Mouse (Mus musculus): ENCODE measurements around the gene Smagp. TPM values are rescaled to one million over a fixed set of nuclear protein-coding genes. Genes with fewer than 3 reads are reported as not detected.

Gene Smagp
- 1 to 10 TPM; 6.0 to 6.4 TPM for total RNA-seq (2021)
- long read RNA-seq, experiment 1, partial matches to known transcripts = 0 of 3 reads
- long read RNA-seq, experiment 1, other reads (novel, unspliced or antisense) = 0 of 3 reads
- long read RNA-seq, experiment 2, partial matches to known transcripts = 0 of 7 reads
- long read RNA-seq, experiment 2, other reads (novel, unspliced or antisense) = 0 of 7 reads

GRCm38 (mm10) chr15:100636700-100637501 is at the start of gene Smagp:
Smagp (minus strand) TSS chr15:100636940.
- intact Hi-C loops (cut with DNase I; ENCODE audit: low total_unique reads) = no loop called here

GRCm38 (mm10) chr15:100686434-100686833 is 49.7 kb upstream of the Smagp start:
- intact Hi-C loops (cut with DNase I; ENCODE audit: low total_unique reads) = no loop called here
- no peak for DNase-seq

More at GRCm38 (mm10) chr15:100636700-100637501, at the start of gene Smagp:
- peak; percentile 50 for DNase-seq

GRCm38 (mm10) chr15:100685849-100686248 is 49.1 kb upstream of the Smagp start:
- no peak for DNase-seq
- intact Hi-C loops (cut with DNase I; ENCODE audit: low total_unique reads) = no loop called here

GRCm38 (mm10) chr15:100685255-100685654 is 48.5 kb upstream of the Smagp start:
- intact Hi-C loops (cut with DNase I; ENCODE audit: low total_unique reads) = no loop called here

GRCm38 (mm10) chr15:100684450-100684849 is 47.7 kb upstream of the Smagp start:
- no peak for DNase-seq
- intact Hi-C loops (cut with DNase I; ENCODE audit: low total_unique reads) = loop anchor here (5.0 kb wide), 1 partner anchor 217 kb away; the partner anchor contains the start of gene Letmd1

More at GRCm38 (mm10) chr15:100685255-100685654, 48.5 kb upstream of the Smagp start:
- no peak for DNase-seq

GRCm38 (mm10) chr15:100683041-100683440 is 46.3 kb upstream of the Smagp start:
- intact Hi-C loops (cut with DNase I; ENCODE audit: low total_unique reads) = loop anchor here (5.0 kb wide), 1 partner anchor 216 kb away; the partner anchor contains the start of gene Letmd1
- DNase-seq = peak; percentile 70

- intact Hi-C loops (cut with DNase I; ENCODE audit: low total_unique reads) = loop anchor here (5.0 kb wide), 1 partner anchor 214 kb away; the partner anchor contains the start of gene Letmd1
- DNase-seq = no peak
These were observed 45.0 kb upstream of the Smagp start for GRCm38 (mm10) chr15:100681770-100682169.

- intact Hi-C loops (cut with DNase I; ENCODE audit: low total_unique reads) = loop anchor here (5.0 kb wide), 1 partner anchor 213 kb away; the partner anchor contains the start of gene Letmd1
These were observed 43.6 kb upstream of the Smagp start for GRCm38 (mm10) chr15:100680381-100680780.

GRCm38 (mm10) chr15:100679005-100679404 is 42.3 kb upstream of the Smagp start:
- intact Hi-C loops (cut with DNase I; ENCODE audit: low total_unique reads) = loop anchor here (5.0 kb wide), 1 partner anchor 142 kb away; no protein-coding TSS in a partner anchor
- no peak for DNase-seq

More at GRCm38 (mm10) chr15:100680381-100680780, 43.6 kb upstream of the Smagp start:
- DNase-seq = no peak

GRCm38 (mm10) chr15:100678581-100678980 is 41.8 kb upstream of the Smagp start:
- intact Hi-C loops (cut with DNase I; ENCODE audit: low total_unique reads) = loop anchor here (5.0 kb wide), 1 partner anchor 141 kb away; no protein-coding TSS in a partner anchor
- no peak for DNase-seq

- intact Hi-C loops (cut with DNase I; ENCODE audit: low total_unique reads) = loop anchor here (5.0 kb wide), 1 partner anchor 140 kb away; no protein-coding TSS in a partner anchor
- no peak for DNase-seq
These were observed 40.9 kb upstream of the Smagp start for GRCm38 (mm10) chr15:100677675-100678074.

- intact Hi-C loops (cut with DNase I; ENCODE audit: low total_unique reads) = loop anchor here (5.0 kb wide), 1 partner anchor 139 kb away; no protein-coding TSS in a partner anchor
- DNase-seq = no peak
These were observed 39.8 kb upstream of the Smagp start for GRCm38 (mm10) chr15:100676521-100676920.

- no peak for DNase-seq
- intact Hi-C loops (cut with DNase I; ENCODE audit: low total_unique reads) = loop anchor here (5.0 kb wide), 1 partner anchor 138 kb away; no protein-coding TSS in a partner anchor
These were observed 38.7 kb upstream of the Smagp start for GRCm38 (mm10) chr15:100675486-100675885.

GRCm38 (mm10) chr15:100674566-100674965 is 37.8 kb upstream of the Smagp start:
- intact Hi-C loops (cut with DNase I; ENCODE audit: low total_unique reads) = no loop called here

GRCm38 (mm10) chr15:100673585-100674391 is 37.0 kb upstream of the Smagp start:
- no peak for DNase-seq

More at GRCm38 (mm10) chr15:100674566-100674965, 37.8 kb upstream of the Smagp start:
- DNase-seq = no peak

GRCm38 (mm10) chr15:100670833-100671232 is 34.1 kb upstream of the Smagp start:
- no peak for DNase-seq
- intact Hi-C loops (cut with DNase I; ENCODE audit: low total_unique reads) = no loop called here

More at GRCm38 (mm10) chr15:100673585-100674391, 37.0 kb upstream of the Smagp start:
- intact Hi-C loops (cut with DNase I; ENCODE audit: low total_unique reads) = no loop called here

- DNase-seq = no peak
- intact Hi-C loops (cut with DNase I; ENCODE audit: low total_unique reads) = no loop called here
These were observed 33.3 kb upstream of the Smagp start for GRCm38 (mm10) chr15:100670004-100670403.

- no peak for DNase-seq
- intact Hi-C loops (cut with DNase I; ENCODE audit: low total_unique reads) = no loop called here
These were observed 32.6 kb upstream of the Smagp start, which contains the start of gene Bin2 for GRCm38 (mm10) chr15:100669337-100669736. Bin2 (minus strand) TSS chr15:100669553.

Data from gastrocnemius, postnatal 14 days (tissue).